Mouse (Mus musculus): ENCODE results near the gene Gng12. TPM values are rescaled to one million over a fixed set of nuclear protein-coding genes. Genes with fewer than 3 reads are reported as not detected.
"Not testable (repeated sequence)": the region's sequence is repeated elsewhere in the genome, so short reads cannot be mapped to it uniquely, and the experiment has no call there.

Gene Gng12
- 130 and 134 TPM in 2 replicates for polyA plus RNA-seq (2014; fragmentation: Nextera tagmentation; extraction: Ambion mirVana)

GRCm38 (mm10) chr6:66896119-66896920 is at the start of gene Gng12:
Gene Gng12, plus strand, starts transcription at chr6:66896397.
- H3K27ac ChIP-seq (ENCODE audit: low read length) = peak within 1 kb of the TSS; percentile 6; the same call in 1 of the 2 replicates
- WGBS = 1% methylated on average over 94 of the region's 98 CpGs
- ATAC-seq (ENCODE audit: insufficient number of reproducible peaks, insufficient read depth, low FRiP score, low read depth) = peak; percentile 93
- H3K4me3 ChIP-seq (ENCODE audit: low read depth, low read length) = peak within 1 kb of the TSS; percentile 86
- H3K36me3 ChIP-seq (ENCODE audit: control insufficient read depth, insufficient read depth, low read length) = no peaks in the 10 kb centered on the region
- no peaks in the 10 kb centered on the region for H3K9me3 ChIP-seq (ENCODE audit: control insufficient read depth, low read depth, low read length)
- H3K4me2 ChIP-seq (replicated peaks; ENCODE audit: low read depth, low read length) = peak within 1 kb of the TSS; percentile 52
- H3K27me3 ChIP-seq (ENCODE audit: control insufficient read depth, insufficient read depth, low read length) = no peaks in the 10 kb centered on the region
- H3K4me1 ChIP-seq (ENCODE audit: control insufficient read depth, insufficient read depth, low read length) = 0 out of 2 replicates have a peak, but pooled peaks cover 3% of the 10 kb centered on the region
- H3K9ac ChIP-seq (replicated peaks; ENCODE audit: low read depth, low read length) = peak within 1 kb of the TSS; percentile 87

GRCm38 (mm10) chr6:66848936-66849335 is 47.3 kb upstream of the Gng12 start:
- ATAC-seq (ENCODE audit: insufficient number of reproducible peaks, insufficient read depth, low FRiP score, low read depth) = no peak
- no peaks in the 10 kb centered on the region for H3K4me1 ChIP-seq (ENCODE audit: control insufficient read depth, insufficient read depth, low read length)
- H3K27ac ChIP-seq (ENCODE audit: low read length) = no peak overlapping the region
- no peaks in the 10 kb centered on the region for H3K9me3 ChIP-seq (ENCODE audit: control insufficient read depth, low read depth, low read length)
- no peaks in the 10 kb centered on the region for H3K27me3 ChIP-seq (ENCODE audit: control insufficient read depth, insufficient read depth, low read length)
- no peak overlapping the region for H3K9ac ChIP-seq (replicated peaks; ENCODE audit: low read depth, low read length)
- H3K4me3 ChIP-seq (ENCODE audit: low read depth, low read length) = no peak overlapping the region
- no peak overlapping the region for H3K4me2 ChIP-seq (replicated peaks; ENCODE audit: low read depth, low read length)
- 30% methylated on average over 4 of the region's 4 CpGs for WGBS
- no peaks in the 10 kb centered on the region for H3K36me3 ChIP-seq (ENCODE audit: control insufficient read depth, insufficient read depth, low read length)

- no peak for ATAC-seq (ENCODE audit: insufficient number of reproducible peaks, insufficient read depth, low FRiP score, low read depth)
- Histone ChIP-seq H3K9me3 (ENCODE audit: control insufficient read depth, low read depth, low read length) (no peaks in the 10 kb centered on the region), H3K27ac (ENCODE audit: low read length) (no peak overlapping the region), H3K4me1 (ENCODE audit: control insufficient read depth, insufficient read depth, low read length) (no peaks in the 10 kb centered on the region), H3K4me3 (ENCODE audit: low read depth, low read length) (no peak overlapping the region), H3K4me2 (replicated peaks; ENCODE audit: low read depth, low read length) (no peak overlapping the region), H3K27me3 (ENCODE audit: control insufficient read depth, insufficient read depth, low read length) (no peaks in the 10 kb centered on the region), H3K9ac (replicated peaks; ENCODE audit: low read depth, low read length) (no peak overlapping the region), H3K36me3 (ENCODE audit: control insufficient read depth, insufficient read depth, low read length) (no peaks in the 10 kb centered on the region)
Measured at GRCm38 (mm10) chr6:66856236-66856635, 40.0 kb upstream of the Gng12 start.

GRCm38 (mm10) chr6:66858356-66858755 is 37.8 kb upstream of the Gng12 start:
- Histone ChIP-seq H3K9me3 (ENCODE audit: control insufficient read depth, low read depth, low read length) (no peaks in the 10 kb centered on the region), H3K9ac (replicated peaks; ENCODE audit: low read depth, low read length) (no peak overlapping the region), H3K27me3 (ENCODE audit: control insufficient read depth, insufficient read depth, low read length) (no peaks in the 10 kb centered on the region), H3K36me3 (ENCODE audit: control insufficient read depth, insufficient read depth, low read length) (no peaks in the 10 kb centered on the region), H3K4me3 (ENCODE audit: low read depth, low read length) (no peak overlapping the region), H3K27ac (ENCODE audit: low read length) (no peak overlapping the region), H3K4me1 (ENCODE audit: control insufficient read depth, insufficient read depth, low read length) (no peaks in the 10 kb centered on the region), H3K4me2 (replicated peaks; ENCODE audit: low read depth, low read length) (no peak overlapping the region)
- ATAC-seq (ENCODE audit: insufficient number of reproducible peaks, insufficient read depth, low FRiP score, low read depth) = no peak
- WGBS = 84% methylated on average over 1 of the region's 1 CpGs

- no peak for ATAC-seq (ENCODE audit: insufficient number of reproducible peaks, insufficient read depth, low FRiP score, low read depth)
- Histone ChIP-seq H3K9ac (replicated peaks; ENCODE audit: low read depth, low read length) (no peak overlapping the region), H3K4me2 (replicated peaks; ENCODE audit: low read depth, low read length) (no peak overlapping the region), H3K4me1 (ENCODE audit: control insufficient read depth, insufficient read depth, low read length) (no peaks in the 10 kb centered on the region), H3K9me3 (ENCODE audit: control insufficient read depth, low read depth, low read length) (no peaks in the 10 kb centered on the region), H3K27me3 (ENCODE audit: control insufficient read depth, insufficient read depth, low read length) (no peaks in the 10 kb centered on the region), H3K27ac (ENCODE audit: low read length) (no peak overlapping the region), H3K4me3 (ENCODE audit: low read depth, low read length) (no peak overlapping the region), H3K36me3 (ENCODE audit: control insufficient read depth, insufficient read depth, low read length) (no peaks in the 10 kb centered on the region)
Measured at GRCm38 (mm10) chr6:66859391-66859790, 36.8 kb upstream of the Gng12 start.

- Histone ChIP-seq H3K4me3 (ENCODE audit: low read depth, low read length) (no peak overlapping the region), H3K27ac (ENCODE audit: low read length) (no peak overlapping the region), H3K4me1 (ENCODE audit: control insufficient read depth, insufficient read depth, low read length) (no peaks in the 10 kb centered on the region), H3K27me3 (ENCODE audit: control insufficient read depth, insufficient read depth, low read length) (no peaks in the 10 kb centered on the region), H3K4me2 (replicated peaks; ENCODE audit: low read depth, low read length) (no peak overlapping the region), H3K9me3 (ENCODE audit: control insufficient read depth, low read depth, low read length) (no peaks in the 10 kb centered on the region), H3K9ac (replicated peaks; ENCODE audit: low read depth, low read length) (no peak overlapping the region), H3K36me3 (ENCODE audit: control insufficient read depth, insufficient read depth, low read length) (no peaks in the 10 kb centered on the region)
- no peak for ATAC-seq (ENCODE audit: insufficient number of reproducible peaks, insufficient read depth, low FRiP score, low read depth)
- 68% methylated on average over 2 of the region's 2 CpGs for WGBS
Measured at GRCm38 (mm10) chr6:66864463-66864862, 31.7 kb upstream of the Gng12 start.

GRCm38 (mm10) chr6:66866295-66866694 is 29.9 kb upstream of the Gng12 start:
- H3K9me3 ChIP-seq (ENCODE audit: control insufficient read depth, low read depth, low read length) = no peaks in the 10 kb centered on the region
- no peak overlapping the region for H3K9ac ChIP-seq (replicated peaks; ENCODE audit: low read depth, low read length)
- no peak overlapping the region for H3K4me2 ChIP-seq (replicated peaks; ENCODE audit: low read depth, low read length)
- H3K4me3 ChIP-seq (ENCODE audit: low read depth, low read length) = no peak overlapping the region
- ATAC-seq (ENCODE audit: insufficient number of reproducible peaks, insufficient read depth, low FRiP score, low read depth) = no peak
- H3K4me1 ChIP-seq (ENCODE audit: control insufficient read depth, insufficient read depth, low read length) = no peaks in the 10 kb centered on the region
- H3K27me3 ChIP-seq (ENCODE audit: control insufficient read depth, insufficient read depth, low read length) = no peaks in the 10 kb centered on the region
- no peaks in the 10 kb centered on the region for H3K36me3 ChIP-seq (ENCODE audit: control insufficient read depth, insufficient read depth, low read length)
- WGBS = 94% methylated on average over 1 of the region's 1 CpGs
- no peak overlapping the region for H3K27ac ChIP-seq (ENCODE audit: low read length)

- H3K9ac ChIP-seq (replicated peaks; ENCODE audit: low read depth, low read length); H3K36me3 ChIP-seq (ENCODE audit: control insufficient read depth, insufficient read depth, low read length); H3K4me2 ChIP-seq (replicated peaks; ENCODE audit: low read depth, low read length); H3K4me1 ChIP-seq (ENCODE audit: control insufficient read depth, insufficient read depth, low read length); H3K9me3 ChIP-seq (ENCODE audit: control insufficient read depth, low read depth, low read length); ATAC-seq (ENCODE audit: insufficient number of reproducible peaks, insufficient read depth, low FRiP score, low read depth); H3K27ac ChIP-seq (ENCODE audit: low read length); H3K27me3 ChIP-seq (ENCODE audit: control insufficient read depth, insufficient read depth, low read length); H3K4me3 ChIP-seq (ENCODE audit: low read depth, low read length): not testable (repeated sequence)
- 88% methylated on average over 12 of the region's 13 CpGs for WGBS
Measured at GRCm38 (mm10) chr6:66877048-66877447, 19.1 kb upstream of the Gng12 start.
